Mouse (Mus musculus): ENCODE measurements around the gene Robo4. TPM values are rescaled to one million over a fixed set of nuclear protein-coding genes. Genes with fewer than 3 reads are reported as not detected.

The Robo4 gene
- total and polyA plus RNA-seq, 3 experiments, result not detected

DNA sequence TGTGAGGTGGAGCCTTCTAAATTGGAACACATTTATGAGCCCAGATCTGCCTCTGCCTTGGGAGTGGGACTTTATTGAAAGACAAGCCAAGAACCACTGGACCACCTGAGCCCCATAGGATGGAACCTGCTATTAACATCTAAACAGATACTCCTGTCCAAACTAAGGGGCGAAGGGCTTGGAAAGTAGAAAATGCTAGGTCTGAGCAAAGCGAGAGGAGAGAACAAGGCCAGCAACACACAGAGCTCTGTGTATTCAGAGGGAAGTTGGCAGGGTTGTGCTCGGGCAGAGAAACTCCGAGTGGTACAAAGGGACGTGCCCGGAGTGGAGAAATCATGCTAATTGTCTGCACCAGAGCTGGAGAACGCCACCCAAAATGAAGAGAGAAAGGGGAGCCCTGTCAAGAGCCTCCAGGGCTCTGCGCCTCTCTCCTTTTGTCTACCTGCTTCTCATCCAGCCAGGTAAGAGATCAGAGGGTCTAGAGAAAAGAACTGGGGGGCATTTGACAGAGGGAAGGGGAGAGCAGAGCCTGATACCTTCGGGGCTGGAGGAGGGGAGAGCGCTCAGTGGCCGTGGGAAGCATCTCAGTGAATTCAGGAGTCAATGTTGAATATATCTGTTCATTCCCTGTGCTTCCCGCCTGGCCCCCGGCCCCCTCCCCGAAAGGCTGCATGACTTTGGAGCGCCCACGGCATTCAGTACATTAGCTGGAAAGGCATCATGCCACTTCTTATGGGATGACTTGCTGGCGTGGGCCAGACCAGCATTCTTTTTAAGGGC, 34.2 kb upstream of the Robo4 start, which contains the start of gene Hepacam:
TSS of gene Hepacam (plus strand) at position 51 of the 780 bp plus-strand sequence.
- Histone ChIP-seq H3K4me3 (ENCODE audit: control insufficient read depth in 1 of 2, insufficient read depth in 1 of 2, low read depth in 2 of 2, low read length in 2 of 2) (no peak within 1 kb of the TSS), H3K79me2 (ENCODE audit: control insufficient read depth, insufficient read depth, low read length, poor library complexity) (no peaks in the 10 kb centered on the region; the same call in 1 of the 2 replicates), H3K27me3 (ENCODE audit: control insufficient read depth in 1 of 2, insufficient read depth in 2 of 2, low read length in 2 of 2) (peaks cover 2 to 7% of the 10 kb centered on the region in 2 experiments), H3K4me1 (ENCODE audit: control insufficient read depth in 1 of 2, insufficient read depth in 2 of 2, low read length in 2 of 2) (no peaks in the 10 kb centered on the region), H3K9ac (ENCODE audit: control insufficient read depth, low read depth, low read length, poor library complexity, severe bottlenecking) (no peak within 1 kb of the TSS), H3K27ac (ENCODE audit: control insufficient read depth, low read depth, low read length) (no peak within 1 kb of the TSS), H3K9me3 (replicated peaks; ENCODE audit: insufficient read depth, low read length) (no peaks in the 10 kb centered on the region), H3K36me3 (ENCODE audit: control insufficient read depth in 1 of 2, insufficient read depth in 2 of 2, low read length in 2 of 2) (no peaks in the 10 kb centered on the region)
- TF ChIP-seq CTCF (IDR thresholded peaks at IDR 0.05 in 2 of 3, conservative IDR thresholded peaks at IDR 0.05 in 1 of 3; ENCODE audit: control insufficient read depth in 1 of 3, insufficient read depth in 1 of 3, low read depth in 2 of 3, low read length in 3 of 3, poor library complexity in 1 of 3, severe bottlenecking in 1 of 3) (no peak), CHD2 (IDR thresholded peaks at IDR 0.05; ENCODE audit: low read length) (no peak), UBTF (IDR thresholded peaks at IDR 0.05; ENCODE audit: borderline replicate concordance, insufficient read depth, low read depth, low read length) (no peak), SMC3 (IDR thresholded peaks at IDR 0.05; ENCODE audit: low read depth, low read length) (no peak), GABPA (IDR thresholded peaks at IDR 0.05; ENCODE audit: low read depth, low read length) (no peak)
- no peak for DNase-seq (ENCODE audit: low read depth, low spot score)

DNA sequence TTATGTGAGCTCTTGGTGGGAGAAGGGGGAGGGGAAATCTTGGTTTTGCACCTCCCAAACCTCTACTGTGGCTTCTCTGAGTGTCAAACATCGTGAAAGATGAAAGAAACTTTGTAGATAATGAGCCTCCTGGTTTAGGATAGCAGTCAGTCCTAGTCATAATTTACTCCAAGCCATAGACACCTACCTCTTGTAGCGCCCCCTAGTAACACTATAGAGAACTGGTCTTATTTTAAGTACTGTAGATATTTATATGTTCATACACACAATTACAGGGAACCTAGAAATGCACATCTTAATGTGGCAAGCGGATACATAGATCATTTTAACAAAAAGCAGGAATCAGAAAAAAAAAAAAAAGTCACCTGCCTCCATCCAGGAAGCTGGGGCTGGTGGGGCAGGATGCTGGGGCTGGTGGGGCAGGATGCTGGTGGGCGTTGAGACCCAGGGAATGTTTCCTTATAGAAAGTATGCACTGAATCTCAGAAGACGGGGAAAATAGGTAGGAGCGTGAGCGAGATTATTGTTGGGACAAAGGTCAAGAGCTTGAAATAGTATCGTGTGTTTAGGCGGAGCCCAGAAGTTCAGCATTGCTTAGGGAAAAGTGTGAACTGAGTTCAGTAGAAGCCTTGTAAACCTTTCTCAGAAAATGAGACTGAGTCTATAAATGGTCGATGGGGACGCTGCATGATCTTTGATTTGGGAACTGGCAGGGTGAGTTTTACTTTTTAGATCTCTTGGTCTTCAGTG, 33.4 kb upstream of the Robo4 start:
- no peaks in the 10 kb centered on the region for H3K4me1 ChIP-seq (ENCODE audit: control insufficient read depth in 1 of 2, insufficient read depth in 2 of 2, low read length in 2 of 2)

DNA sequence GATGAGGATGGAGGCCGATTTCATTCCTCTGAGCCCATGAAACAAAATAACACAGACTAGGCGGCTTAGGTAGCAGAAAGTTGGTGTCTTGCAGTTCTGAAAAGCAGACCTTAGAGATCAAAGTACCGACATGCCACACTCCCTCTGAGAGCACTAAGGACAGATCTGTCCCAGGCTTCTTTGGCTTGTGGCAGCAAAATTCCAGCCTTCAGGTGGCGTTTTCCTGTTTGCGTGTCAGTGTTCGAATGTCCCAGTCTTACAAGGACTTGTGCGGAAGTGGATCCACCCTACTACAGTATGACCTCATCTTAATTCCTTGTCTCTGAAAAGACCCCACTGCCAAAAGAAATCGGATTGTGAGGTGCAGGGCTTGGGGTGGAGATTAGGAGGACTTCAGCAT, 32.8 kb upstream of the Robo4 start:
- Histone ChIP-seq H3K9me3 (replicated peaks; ENCODE audit: insufficient read depth, low read length) (no peaks in the 10 kb centered on the region), H3K79me2 (ENCODE audit: control insufficient read depth, insufficient read depth, low read length, poor library complexity) (no peaks in the 10 kb centered on the region; the same call in 1 of the 2 replicates), H3K27me3 (ENCODE audit: control insufficient read depth in 1 of 2, insufficient read depth in 2 of 2, low read length in 2 of 2) (peaks cover 2 to 8% of the 10 kb centered on the region in 2 experiments), H3K4me3 (ENCODE audit: control insufficient read depth in 1 of 2, insufficient read depth in 1 of 2, low read depth in 2 of 2, low read length in 2 of 2) (no peak overlapping the region), H3K27ac (ENCODE audit: control insufficient read depth, low read depth, low read length) (no peak overlapping the region), H3K36me3 (ENCODE audit: control insufficient read depth in 1 of 2, insufficient read depth in 2 of 2, low read length in 2 of 2) (no peaks in the 10 kb centered on the region), H3K4me1 (ENCODE audit: control insufficient read depth in 1 of 2, insufficient read depth in 2 of 2, low read length in 2 of 2) (no peaks in the 10 kb centered on the region), H3K9ac (ENCODE audit: control insufficient read depth, low read depth, low read length, poor library complexity, severe bottlenecking) (no peak overlapping the region)
- TF ChIP-seq ZKSCAN1 (IDR thresholded peaks at IDR 0.05; ENCODE audit: low read depth, low read length), result no peak
- no peak for TF ChIP-seq EP300 (IDR thresholded peaks at IDR 0.05; ENCODE audit: low read depth in 1 of 2, low read length in 2 of 2)
- TF ChIP-seq MAZ (IDR thresholded peaks at IDR 0.05; ENCODE audit: low read depth, low read length), result no peak
- no peak for TF ChIP-seq CTCF (IDR thresholded peaks at IDR 0.05 in 2 of 3, conservative IDR thresholded peaks at IDR 0.05 in 1 of 3; ENCODE audit: control insufficient read depth in 1 of 3, insufficient read depth in 1 of 3, low read depth in 2 of 3, low read length in 3 of 3, poor library complexity in 1 of 3, severe bottlenecking in 1 of 3)
- no peak for TF ChIP-seq MAX (IDR thresholded peaks at IDR 0.05; ENCODE audit: low read length)
- no peak for TF ChIP-seq RAD21 (IDR thresholded peaks at IDR 0.05; ENCODE audit: low read depth, low read length)
- no peak for TF ChIP-seq HCFC1 (IDR thresholded peaks at IDR 0.05; ENCODE audit: low read depth, low read length)
- TF ChIP-seq SMC3 (IDR thresholded peaks at IDR 0.05; ENCODE audit: low read depth, low read length), result no peak
- TF ChIP-seq RCOR1 (IDR thresholded peaks at IDR 0.05; ENCODE audit: low read depth, low read length), result no peak
- no peak for TF ChIP-seq MAFK (IDR thresholded peaks at IDR 0.05; ENCODE audit: borderline replicate concordance, low read depth, low read length)
- TF ChIP-seq POLR2A (IDR thresholded peaks at IDR 0.05; ENCODE audit: control insufficient read depth in 1 of 2, insufficient read depth in 1 of 2, low read depth in 1 of 2, low read length in 2 of 2, poor library complexity in 1 of 2), result no peak
- no peak for TF ChIP-seq ZMIZ1 (IDR thresholded peaks at IDR 0.05; ENCODE audit: low read depth, low read length)
- TF ChIP-seq ZC3H11A (IDR thresholded peaks at IDR 0.05; ENCODE audit: low read depth, low read length), result no peak
- no peak for TF ChIP-seq BHLHE40 (IDR thresholded peaks at IDR 0.05; ENCODE audit: borderline replicate concordance, low read depth, low read length)
- DNase-seq (ENCODE audit: low read depth, low spot score), result no peak

More for the DNA sequence above, 33.4 kb upstream of the Robo4 start:
- peaks cover 2 to 8% of the 10 kb centered on the region in 2 experiments for H3K27me3 ChIP-seq (ENCODE audit: control insufficient read depth in 1 of 2, insufficient read depth in 2 of 2, low read length in 2 of 2)
- no peaks in the 10 kb centered on the region for H3K9me3 ChIP-seq (replicated peaks; ENCODE audit: insufficient read depth, low read length)
- no peak overlapping the region for H3K4me3 ChIP-seq (ENCODE audit: control insufficient read depth in 1 of 2, insufficient read depth in 1 of 2, low read depth in 2 of 2, low read length in 2 of 2)
- H3K27ac ChIP-seq (ENCODE audit: control insufficient read depth, low read depth, low read length), result no peak overlapping the region
- TF ChIP-seq CTCF (IDR thresholded peaks at IDR 0.05 in 2 of 3, conservative IDR thresholded peaks at IDR 0.05 in 1 of 3; ENCODE audit: control insufficient read depth in 1 of 3, insufficient read depth in 1 of 3, low read depth in 2 of 3, low read length in 3 of 3, poor library complexity in 1 of 3, severe bottlenecking in 1 of 3), result peak in 1 of 3 experiments; percentile 21; a peak in 1 of 6 replicates
- no peak for TF ChIP-seq TBP (IDR thresholded peaks at IDR 0.05; ENCODE audit: low read depth, low read length)
- H3K36me3 ChIP-seq (ENCODE audit: control insufficient read depth in 1 of 2, insufficient read depth in 2 of 2, low read length in 2 of 2), result no peaks in the 10 kb centered on the region
- H3K9ac ChIP-seq (ENCODE audit: control insufficient read depth, low read depth, low read length, poor library complexity, severe bottlenecking), result no peak overlapping the region
- DNase-seq (ENCODE audit: low read depth, low spot score), result no peak
- no peaks in the 10 kb centered on the region; the same call in 1 of the 2 replicates for H3K79me2 ChIP-seq (ENCODE audit: control insufficient read depth, insufficient read depth, low read length, poor library complexity)

All from MEL (cell line).